Mouse (Mus musculus) spleen, postnatal 14 days (tissue): ENCODE results near the gene Cfap74.

Source experiments
- DNase-seq, 2 experiments: peaks; one replicate each; pipeline ENCODE4 v3.0.0; 2021 to 2022; ENCODE audit warnings: low spot score in 2 of 2

The Cfap74 gene

DNA sequence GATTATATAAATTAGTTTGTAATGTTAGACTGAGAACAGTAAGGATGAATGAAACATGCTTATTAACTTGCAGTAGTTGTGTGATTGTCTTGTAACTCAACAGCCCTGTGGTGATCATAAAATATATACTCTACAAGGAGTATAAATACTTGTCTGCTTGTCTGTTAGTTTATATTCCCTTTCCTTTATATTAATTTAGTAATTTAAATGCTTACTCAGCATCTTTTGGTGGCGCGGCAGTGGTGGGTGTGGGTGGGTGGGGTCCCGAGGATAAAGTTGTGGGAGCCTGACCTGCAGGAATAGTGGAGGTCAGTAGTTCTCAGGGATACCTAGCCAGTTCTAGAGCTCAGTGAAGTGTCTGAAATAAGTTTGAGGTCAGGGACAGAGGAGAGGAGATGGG lies 89.0 kb downstream of the Cfap74 start:
- DNase-seq = no peak

DNA sequence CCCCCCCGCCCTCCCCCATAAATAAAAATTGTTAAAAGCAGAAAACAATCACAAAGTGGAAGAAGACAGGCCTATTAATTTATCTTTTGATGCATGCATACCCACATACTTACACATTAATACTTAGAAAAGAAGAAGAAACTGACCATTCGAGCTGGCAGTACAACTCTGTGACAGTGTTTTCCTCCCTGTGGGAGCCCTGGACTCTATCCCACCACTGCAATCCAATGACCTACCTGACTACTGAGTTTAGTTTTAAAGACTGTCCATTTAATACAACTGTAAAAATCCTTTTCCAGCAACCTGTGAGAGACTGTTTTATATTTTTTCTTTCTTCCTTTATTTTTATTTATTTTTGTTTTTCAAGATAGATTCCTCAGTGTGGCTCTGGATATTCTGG lies 92.1 kb downstream of the Cfap74 start:
- no peak for DNase-seq

DNA sequence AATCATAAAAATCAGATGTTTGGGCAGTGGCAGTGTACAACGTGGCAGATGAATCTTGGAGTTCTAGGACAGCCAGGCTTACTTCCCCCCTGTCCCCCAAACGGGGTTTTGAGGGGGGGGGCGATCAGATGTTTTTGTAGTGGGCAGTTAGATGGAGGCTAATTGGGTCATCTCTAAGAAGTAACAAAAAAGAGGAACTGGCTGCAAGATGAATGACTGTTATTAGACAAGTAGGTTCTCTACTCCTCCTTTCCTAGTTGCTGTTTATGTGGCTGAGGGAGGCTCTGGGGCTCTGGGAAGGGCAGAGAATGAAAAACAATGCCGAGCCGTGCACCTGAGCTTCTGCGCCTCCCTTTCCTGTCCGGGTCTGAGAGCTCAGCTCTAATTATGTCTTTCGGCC lies 96.1 kb downstream of the Cfap74 start:
- DNase-seq = no peak

DNA sequence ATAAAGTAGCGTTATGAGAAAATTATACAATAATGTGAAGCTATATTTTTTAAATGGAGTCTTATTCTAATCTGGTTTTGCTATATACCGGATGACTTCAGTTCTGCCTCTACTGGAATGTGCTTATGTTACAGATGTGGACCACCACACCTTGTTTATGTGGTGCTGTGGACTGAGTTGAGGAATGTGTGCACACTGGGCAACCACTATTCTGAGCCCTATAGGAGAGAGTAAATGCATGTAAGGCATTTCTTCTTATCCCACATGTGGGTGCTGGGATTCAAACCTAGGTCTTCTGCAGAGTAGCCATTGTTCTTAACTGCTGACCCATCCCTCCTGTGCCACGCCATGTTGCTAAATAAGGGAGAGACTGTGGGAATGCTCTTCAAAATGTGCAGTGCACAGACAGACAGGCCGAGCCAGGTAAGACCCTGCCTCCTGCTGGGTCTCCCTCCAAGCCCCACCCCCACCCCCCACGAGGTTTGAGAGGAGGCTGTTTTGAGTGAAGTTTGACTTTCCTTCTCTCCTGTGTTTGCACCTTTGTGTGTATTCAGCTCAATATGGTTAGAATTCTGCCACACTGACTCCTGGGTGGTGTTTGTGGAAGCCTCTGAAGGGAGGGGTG lies 96.8 kb downstream of the Cfap74 start:
- no peak for DNase-seq

DNA sequence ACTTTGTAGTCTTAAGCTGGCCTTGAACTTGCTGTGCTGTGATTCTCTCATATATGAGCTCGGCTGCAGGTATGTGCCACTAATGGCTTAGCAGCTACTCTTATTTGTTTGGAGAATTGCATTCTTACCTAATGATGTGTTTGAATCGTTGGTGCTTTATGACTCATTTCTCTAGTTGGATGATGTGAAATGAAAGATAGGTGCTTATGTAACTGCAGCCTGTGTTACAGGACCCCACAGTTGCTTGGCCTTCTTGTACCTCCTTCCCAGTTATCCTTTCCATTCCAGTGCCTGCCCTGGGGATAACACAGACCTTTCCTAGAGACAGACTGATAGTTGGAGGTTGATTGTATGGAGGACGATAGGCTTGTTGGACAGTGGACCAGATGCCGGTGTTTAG lies 99.6 kb downstream of the Cfap74 start:
- DNase-seq = no peak

DNA sequence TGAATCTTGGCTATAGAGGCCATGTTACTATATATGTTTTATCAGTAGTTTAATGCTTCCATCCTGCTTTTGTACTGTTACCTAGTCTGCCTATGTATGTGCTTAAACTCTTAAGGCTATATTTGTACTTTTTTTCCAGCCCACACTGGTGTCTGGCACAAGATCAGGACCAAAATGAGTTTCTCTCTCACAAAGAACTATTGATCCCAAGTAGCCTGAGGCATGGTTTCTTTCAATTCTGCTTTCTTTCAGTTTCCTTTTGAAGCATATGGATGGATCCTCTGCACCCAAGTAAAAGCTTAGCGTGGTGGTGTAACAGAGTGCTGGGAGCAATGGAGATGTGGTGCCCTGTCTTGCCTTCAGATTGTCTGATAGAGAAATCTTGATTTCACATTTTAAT lies 102.0 kb downstream of the Cfap74 start:
- DNase-seq = no peak

DNA sequence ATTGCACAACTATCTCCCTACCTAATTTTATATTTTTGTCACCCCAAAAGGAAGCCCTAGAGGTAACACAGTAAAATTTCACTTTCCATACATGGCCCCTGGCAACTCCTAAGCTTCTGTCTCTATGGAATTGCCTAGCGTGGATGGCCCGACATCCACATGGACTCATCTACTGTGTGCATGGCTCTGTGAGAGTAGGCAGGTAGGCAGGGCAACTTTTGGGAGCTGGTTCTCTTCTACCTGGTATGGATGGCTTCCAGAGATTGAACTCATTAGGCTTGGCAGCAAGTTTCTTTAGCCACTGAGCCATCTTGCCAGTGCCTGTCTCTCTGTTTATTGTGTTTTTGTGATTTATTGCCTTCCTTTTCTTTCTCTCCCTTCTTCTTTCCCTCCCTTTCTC lies 105.8 kb downstream of the Cfap74 start:
- no peak for DNase-seq
